In genomic region chr8:44762731-44763130, GRCm38 (mm10) we compare ENCODE assay signal across 27 mouse cellular contexts.
"Had no signal": no experiment of that assay in that cellular context is flagged by ENCODE, and none has a peak within 500 bp of the region (broad histone marks: within the 10 kb centered on the region; RNA-seq: fewer than 3 reads in every experiment).

No protein-coding gene starts in this region.

- H3K4me3 ChIP-seq: heart, adult 2 months; heart, embryonic 13.5 days; heart, embryonic 15.5 days; hindbrain, embryonic 10.5 days; hindbrain, embryonic 12.5 days; intestine, embryonic 15.5 days; layer of hippocampus, adult 2 months; left cerebral cortex, adult 2 months; limb, embryonic 10.5 days; limb, embryonic 12.5 days; liver, embryonic 13.5 days had no signal

- H3K27me3 ChIP-seq: heart, embryonic 13.5 days; heart, embryonic 15.5 days; hindbrain, embryonic 12.5 days; intestine, embryonic 15.5 days; limb, embryonic 12.5 days; liver, embryonic 13.5 days had no signal

- H3K4me1 ChIP-seq: heart, embryonic 13.5 days; heart, embryonic 15.5 days; hindbrain, embryonic 10.5 days; hindbrain, embryonic 12.5 days; intestine, embryonic 15.5 days; limb, embryonic 12.5 days; liver, embryonic 13.5 days had no signal

- H3K9ac ChIP-seq: heart, embryonic 13.5 days; heart, embryonic 15.5 days; hindbrain, embryonic 12.5 days; hindbrain, embryonic 14.5 days; intestine, embryonic 15.5 days; limb, embryonic 12.5 days; liver, embryonic 13.5 days had no signal

- H3K36me3 ChIP-seq: heart, embryonic 13.5 days; heart, embryonic 15.5 days; hindbrain, embryonic 10.5 days; hindbrain, embryonic 12.5 days; intestine, embryonic 15.5 days; limb, embryonic 10.5 days; limb, embryonic 12.5 days; liver, embryonic 13.5 days had no signal

- DNase-seq: gastrocnemius, postnatal 14 days; gastrocnemius, postnatal 36 days; heart, adult 11 months; heart, adult 2 months; heart, postnatal 4 days; kidney, adult 18-20 months; kidney, adult 8-10 months; kidney, postnatal 10 days; kidney, postnatal 25 days; kidney, postnatal 4 days; liver; liver, embryonic 13.5 days had no signal

- H3K27ac ChIP-seq: heart, adult 2 months; heart, embryonic 13.5 days; heart, embryonic 15.5 days; hindbrain, embryonic 10.5 days; hindbrain, embryonic 12.5 days; hindbrain, embryonic 14.5 days; intestine, embryonic 15.5 days; layer of hippocampus, adult 2 months; left cerebral cortex, adult 2 months; limb, embryonic 10.5 days; limb, embryonic 12.5 days; liver, embryonic 13.5 days had no signal

- ATAC-seq: hindbrain, embryonic 16.5 days; inflammation-experienced regulatory T-cells, adult 6 months; intestine, embryonic 15.5 days; intestine, postnatal 0 days had no signal

- H3K9me3 ChIP-seq: heart, embryonic 13.5 days; heart, embryonic 15.5 days; hindbrain, embryonic 10.5 days; hindbrain, embryonic 12.5 days; intestine, embryonic 15.5 days; limb, embryonic 10.5 days; limb, embryonic 12.5 days; liver, embryonic 13.5 days had no signal

- H3K4me2 ChIP-seq: heart, embryonic 11.5 days; heart, embryonic 13.5 days; heart, embryonic 15.5 days; hindbrain, embryonic 12.5 days; hindbrain, embryonic 14.5 days; intestine, embryonic 15.5 days; limb, embryonic 12.5 days; liver, embryonic 11.5 days; liver, embryonic 13.5 days had no signal
